Comparison of ENCODE assay signal across 7 mouse cellular contexts in genomic region chr4:68022891-68023303, GRCm38 (mm10).
A peak's percentile ranks its signal among the peaks of the same experiment; 100 is the strongest.
DNase-seq lines count a peak whose midpoint lies in the region; ATAC-seq and TF ChIP-seq lines count a peak whose summit lies in the region.

No protein-coding gene starts in this region.

- no peak overlapping the region for H3K9ac ChIP-seq in forebrain, embryonic 13.5 days
- no peak overlapping the region for H3K9ac ChIP-seq in intestine, postnatal 0 days (ENCODE audit: low read depth, low read length)
- H3K9ac ChIP-seq in neural tube, embryonic 14.5 days (replicated peaks; ENCODE audit: low read depth, low read length), result no peak overlapping the region

- no peaks in the 10 kb centered on the region for H3K27me3 ChIP-seq in forebrain, embryonic 13.5 days
- no peaks in the 10 kb centered on the region for H3K27me3 ChIP-seq in intestine, postnatal 0 days (replicated peaks; ENCODE audit: control insufficient read depth, insufficient read depth, low read length)
- no peaks in the 10 kb centered on the region for H3K27me3 ChIP-seq in neural tube, embryonic 14.5 days (ENCODE audit: control insufficient read depth, insufficient read depth, low read length)

- H3K27ac ChIP-seq in forebrain, embryonic 13.5 days, result no peak overlapping the region
- no peak overlapping the region for H3K27ac ChIP-seq in intestine, postnatal 0 days (ENCODE audit: low read depth, low read length)
- H3K27ac ChIP-seq in neural tube, embryonic 14.5 days (ENCODE audit: low read depth, low read length), result no peak overlapping the region

- no peaks in the 10 kb centered on the region for H3K9me3 ChIP-seq in forebrain, embryonic 13.5 days (replicated peaks)
- H3K9me3 ChIP-seq in intestine, postnatal 0 days (ENCODE audit: control insufficient read depth), result no peaks in the 10 kb centered on the region
- no peaks in the 10 kb centered on the region for H3K9me3 ChIP-seq in neural tube, embryonic 14.5 days (ENCODE audit: control insufficient read depth, low read length)

- peak; percentile 95 for ATAC-seq in forebrain, embryonic 13.5 days
- ATAC-seq in intestine, postnatal 0 days, result no peak
- peak; percentile 95 for ATAC-seq in neural tube, embryonic 14.5 days (ENCODE audit: low read depth)

- H3K4me3 ChIP-seq in forebrain, embryonic 13.5 days, result no peak overlapping the region
- H3K4me3 ChIP-seq in intestine, postnatal 0 days (ENCODE audit: low read depth, low read length), result no peak overlapping the region
- no peak overlapping the region for H3K4me3 ChIP-seq in neural tube, embryonic 14.5 days (ENCODE audit: low read depth, low read length)

- 0 out of 2 replicates have a peak, but pooled peaks cover 2% of the 10 kb centered on the region for H3K4me1 ChIP-seq in forebrain, embryonic 13.5 days
- H3K4me1 ChIP-seq in intestine, postnatal 0 days (replicated peaks; ENCODE audit: control insufficient read depth, insufficient read depth, low read length), result no peaks in the 10 kb centered on the region
- no peaks in the 10 kb centered on the region for H3K4me1 ChIP-seq in neural tube, embryonic 14.5 days (ENCODE audit: control insufficient read depth, insufficient read depth, low read length)

- intact Hi-C loops in left cerebral cortex, postnatal 4 days (cut with DNase I), result loop anchor here (5.0 to 10.0 kb wide), 2 partner anchors 546 to 822 kb away; no protein-coding TSS in a partner anchor

- no peaks in the 10 kb centered on the region for H3K36me3 ChIP-seq in forebrain, embryonic 13.5 days (ENCODE audit: poor library complexity, severe bottlenecking)
- H3K36me3 ChIP-seq in intestine, postnatal 0 days (ENCODE audit: control insufficient read depth, insufficient read depth), result no peaks in the 10 kb centered on the region
- no peaks in the 10 kb centered on the region for H3K36me3 ChIP-seq in neural tube, embryonic 14.5 days (ENCODE audit: control insufficient read depth, insufficient read depth, low read length)

- H3K4me2 ChIP-seq in forebrain, embryonic 13.5 days, result no peak overlapping the region
- H3K4me2 ChIP-seq in intestine, postnatal 0 days (replicated peaks; ENCODE audit: low read depth), result no peak overlapping the region
- H3K4me2 ChIP-seq in neural tube, embryonic 14.5 days (ENCODE audit: low read depth, low read length), result no peak overlapping the region

- DNase-seq in R1 (ENCODE audit: low read depth, low spot score), result peak; percentile 42
- DNase-seq in brain, embryonic 18.5 days (ENCODE audit: low read depth, low spot score), result peak; percentile 54
- DNase-seq in left cerebral cortex, postnatal 4 days, result peak; percentile 45
- DNase-seq in spleen, postnatal 36 days (ENCODE audit: low spot score in 2 of 2), result no peak

- 23% methylated on average over 2 of the region's 2 CpGs for WGBS in forebrain, embryonic 13.5 days
- 14% methylated on average over 2 of the region's 2 CpGs for WGBS in intestine, postnatal 0 days
- WGBS in neural tube, embryonic 14.5 days, result 7% methylated on average over 2 of the region's 2 CpGs

- peak; percentile 69 for TF ChIP-seq CTCF in intestine, postnatal 0 days (IDR thresholded peaks at IDR 0.05; ENCODE audit: low read depth)

Comparison
In these comparisons a context has a peak if more than half of its experiments do, and no peak if none do; other contexts are left out.
1. DNase-seq: peak in R1 (single experiment), brain, embryonic 18.5 days (single experiment) and left cerebral cortex, postnatal 4 days (single experiment); none in spleen, postnatal 36 days (0 of 2).